Mouse (Mus musculus) forebrain, embryonic 16.5 days (tissue): Measurements from ENCODE around the gene Tet1. TPM values are rescaled to one million over a fixed set of nuclear protein-coding genes. Genes with fewer than 3 reads are reported as not detected.

Experiments
- ATAC-seq: fragments of 200-750 bp; cut with Nextera tagmentation; 2 replicates; pipeline ENCODE4 v1.8.0; 2017; ENCODE audit warnings: mild to moderate bottlenecking, moderate library complexity
- H3K27ac ChIP-seq: fragments of 300-500 bp; sonication (generic); 2 replicates; pipeline ENCODE4 v1.5.1; 2014; ENCODE audit warnings: low read length, control low read depth
- H3K27me3 ChIP-seq: fragments of 300-500 bp; sonication (generic); replicated peaks from 2 replicates; pipeline ENCODE4 v1.6.1; 2014; ENCODE audit warnings: low read length; ENCODE audit not compliant: control insufficient read depth, insufficient read depth
- H3K36me3 ChIP-seq: fragments of 300-500 bp; sonication (generic); 2 replicates; pipeline ENCODE4 v1.6.1; 2014; ENCODE audit not compliant: control insufficient read depth, insufficient read depth
- H3K4me1 ChIP-seq: fragments of 300-500 bp; sonication (generic); replicated peaks from 2 replicates; pipeline ENCODE4 v1.6.1; 2014; ENCODE audit warnings: low read length; ENCODE audit not compliant: control insufficient read depth, insufficient read depth
- H3K4me2 ChIP-seq: fragments of 300-500 bp; sonication (generic); 2 replicates; pipeline ENCODE4 v1.6.1; 2014; ENCODE audit warnings: mild to moderate bottlenecking, low read length, control low read depth
- H3K4me3 ChIP-seq: fragments of 300-500 bp; sonication (generic); replicated peaks from 2 replicates; pipeline ENCODE4 v1.5.1; 2014; ENCODE audit warnings: mild to moderate bottlenecking, low read length, control low read depth
- H3K9ac ChIP-seq: fragments of 300-500 bp; sonication (generic); replicated peaks from 2 replicates; pipeline ENCODE4 v1.6.1; 2014; ENCODE audit warnings: low read depth, low read length, control low read depth
- H3K9me3 ChIP-seq: fragments of 300-500 bp; sonication (generic); 2 replicates; pipeline ENCODE4 v1.6.1; 2016; ENCODE audit warnings: low read length; ENCODE audit not compliant: control insufficient read depth
- WGBS: fragments of 180-500 bp; shearing (Covaris S2); extraction: QIAGEN DNeasy Blood & Tissue Kit; methylation state at CpG from one replicate; pipeline ENCODE4 v1.1.7; 2014; 5-methylcytosine and 5-hydroxymethylcytosine counted together
- polyA plus RNA-seq: library from polyadenylated mRNA; unstranded; fragments of >200 nt; fragmentation: Nextera tagmentation; extraction: Ambion mirVana; gene quantifications from 2 replicates; pipeline ENCODE4 v1.2.1, GENCODE M21; 2015

Tet1 gene
- polyA plus RNA-seq, 1 experiment from 2014 or later = 41.5 TPM

DNA sequence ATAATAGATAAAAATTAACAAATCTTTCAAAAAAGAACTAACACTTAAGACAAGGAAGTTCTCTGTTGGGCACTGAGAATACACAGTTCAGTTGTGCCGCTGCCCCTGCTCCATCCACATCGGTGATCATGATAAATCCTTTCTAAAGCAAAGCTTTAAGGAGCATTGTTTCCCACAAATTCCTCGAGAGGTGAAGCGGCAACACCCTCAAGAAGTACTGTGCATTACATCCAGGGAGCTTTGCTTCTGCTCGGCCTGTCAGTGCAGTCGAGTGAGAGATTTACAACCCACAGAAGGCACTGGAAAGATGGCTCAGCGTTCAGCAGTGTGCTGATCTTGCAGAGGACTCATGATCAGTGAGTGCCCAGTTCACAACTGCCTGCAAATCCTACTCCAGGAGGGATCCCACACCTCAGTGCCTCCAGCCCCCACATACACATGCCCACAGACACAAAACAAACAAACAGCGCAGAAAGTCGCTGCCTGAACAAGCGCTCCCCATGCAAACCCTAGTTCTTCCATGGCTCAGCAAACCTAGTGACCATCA lies 66.8 kb downstream of the Tet1 start:
- Histone ChIP-seq H3K9ac (no peak overlapping the region), H3K36me3 (peaks cover 6% of the 10 kb centered on the region; the same call in 1 of the 2 replicates), H3K27me3 (no peaks in the 10 kb centered on the region), H3K4me1 (peaks cover under 1% of the 10 kb centered on the region), H3K4me2 (no peak overlapping the region), H3K9me3 (no peaks in the 10 kb centered on the region), H3K4me3 (no peak overlapping the region), H3K27ac (no peak overlapping the region)
- 70% methylated on average over 10 of the region's 10 CpGs for WGBS
- ATAC-seq = no peak

GRCm38 (mm10) chr10:62840687-62841086 lies 68.1 kb downstream of the Tet1 start:
- WGBS = 96% methylated on average over 7 of the region's 7 CpGs
- no peaks in the 10 kb centered on the region for H3K4me1 ChIP-seq
- peaks cover 6% of the 10 kb centered on the region; the same call in 1 of the 2 replicates for H3K36me3 ChIP-seq
- H3K4me3 ChIP-seq = no peak overlapping the region
- no peak overlapping the region for H3K27ac ChIP-seq
- ATAC-seq = no peak
- no peaks in the 10 kb centered on the region for H3K27me3 ChIP-seq
- H3K9ac ChIP-seq = no peak overlapping the region
- no peak overlapping the region for H3K4me2 ChIP-seq
- no peaks in the 10 kb centered on the region for H3K9me3 ChIP-seq

DNA sequence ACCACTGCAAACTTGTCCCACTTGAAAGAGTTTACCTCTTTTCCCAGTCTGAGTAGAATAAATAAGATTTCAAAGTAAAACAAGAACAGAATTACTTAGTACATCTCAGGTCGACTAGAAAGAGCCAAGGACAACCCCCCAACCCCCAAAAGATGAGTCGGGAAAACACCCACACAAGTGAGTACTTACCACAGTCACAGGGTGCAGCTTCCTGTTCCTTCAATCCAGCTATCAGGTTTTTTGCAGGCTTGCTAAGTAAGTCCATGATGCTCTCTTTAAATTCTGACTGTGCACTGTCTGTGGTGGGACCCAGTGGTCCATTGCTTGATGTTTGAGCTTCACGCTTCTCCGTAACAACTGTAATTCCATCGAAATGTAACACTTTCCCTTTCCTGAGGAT lies 70.8 kb downstream of the Tet1 start:
- Histone ChIP-seq H3K9me3 (no peaks in the 10 kb centered on the region), H3K4me2 (no peak overlapping the region), H3K27ac (no peak overlapping the region), H3K36me3 (peaks cover 6% of the 10 kb centered on the region; the same call in 1 of the 2 replicates), H3K4me1 (no peaks in the 10 kb centered on the region), H3K27me3 (no peaks in the 10 kb centered on the region), H3K9ac (no peak overlapping the region), H3K4me3 (no peak overlapping the region)
- ATAC-seq = no peak
- WGBS = 95% methylated on average over 5 of the region's 5 CpGs

GRCm38 (mm10) chr10:62832783-62833182 lies 76.0 kb downstream of the Tet1 start:
- Histone ChIP-seq H3K4me1 (no peaks in the 10 kb centered on the region), H3K4me2 (no peak overlapping the region), H3K9ac (no peak overlapping the region), H3K36me3 (no peaks in the 10 kb centered on the region; the same call in 1 of the 2 replicates), H3K27me3 (no peaks in the 10 kb centered on the region), H3K27ac (no peak overlapping the region), H3K9me3 (no peaks in the 10 kb centered on the region), H3K4me3 (no peak overlapping the region)
- WGBS = 88% methylated on average over 9 of the region's 9 CpGs
- ATAC-seq = no peak

- ATAC-seq = no peak
- no peaks in the 10 kb centered on the region for H3K27me3 ChIP-seq
- H3K4me2 ChIP-seq = no peak overlapping the region
- no peaks in the 10 kb centered on the region for H3K4me1 ChIP-seq
- no peaks in the 10 kb centered on the region; the same call in 1 of the 2 replicates for H3K36me3 ChIP-seq
- WGBS = 91% methylated on average over 2 of the region's 2 CpGs
- H3K9ac ChIP-seq = no peak overlapping the region
- no peak overlapping the region for H3K27ac ChIP-seq
- H3K4me3 ChIP-seq = no peak overlapping the region
- H3K9me3 ChIP-seq = no peaks in the 10 kb centered on the region
Observed at GRCm38 (mm10) chr10:62831546-62831945, 77.2 kb downstream of the Tet1 start.

- WGBS = 91% methylated on average over 8 of the region's 8 CpGs
- no peaks in the 10 kb centered on the region for H3K9me3 ChIP-seq
- no peak overlapping the region for H3K27ac ChIP-seq
- no peaks in the 10 kb centered on the region for H3K4me1 ChIP-seq
- no peak overlapping the region for H3K9ac ChIP-seq
- no peak overlapping the region for H3K4me3 ChIP-seq
- peaks cover under 1% of the 10 kb centered on the region for H3K36me3 ChIP-seq
- no peaks in the 10 kb centered on the region for H3K27me3 ChIP-seq
- no peak overlapping the region for H3K4me2 ChIP-seq
- ATAC-seq = no peak
Observed at GRCm38 (mm10) chr10:62824474-62824873, 84.3 kb downstream of the Tet1 start.

DNA sequence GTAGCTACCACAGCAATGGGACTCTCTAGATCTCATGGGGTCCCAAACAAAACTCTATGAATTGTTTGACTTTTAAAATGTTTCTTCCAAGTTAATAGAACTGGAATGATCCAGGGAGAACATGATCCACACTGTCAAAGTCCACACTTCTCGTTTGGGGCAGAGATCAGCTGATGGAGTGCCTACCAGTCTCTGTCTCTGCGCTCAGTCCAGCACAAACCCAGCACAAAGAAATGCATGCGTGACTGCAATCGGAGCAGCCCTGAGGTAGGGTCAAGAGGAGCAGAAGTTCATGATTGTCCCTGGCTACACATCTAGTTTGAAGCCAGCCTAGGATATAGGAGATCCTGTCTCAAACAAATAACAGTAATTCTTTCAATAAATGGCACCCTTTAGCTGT lies 85.4 kb downstream of the Tet1 start:
- ATAC-seq = no peak
- H3K4me1 ChIP-seq = no peaks in the 10 kb centered on the region
- H3K4me3 ChIP-seq = no peak overlapping the region
- WGBS = 89% methylated on average over 4 of the region's 4 CpGs
- peaks cover 11% of the 10 kb centered on the region for H3K36me3 ChIP-seq
- no peaks in the 10 kb centered on the region for H3K9me3 ChIP-seq
- no peak overlapping the region for H3K9ac ChIP-seq
- no peak overlapping the region for H3K4me2 ChIP-seq
- no peaks in the 10 kb centered on the region for H3K27me3 ChIP-seq
- no peak overlapping the region for H3K27ac ChIP-seq

GRCm38 (mm10) chr10:62810010-62810409 lies 98.8 kb downstream of the Tet1 start:
- peaks cover 24% of the 10 kb centered on the region for H3K36me3 ChIP-seq
- no peak overlapping the region for H3K4me2 ChIP-seq

DNA sequence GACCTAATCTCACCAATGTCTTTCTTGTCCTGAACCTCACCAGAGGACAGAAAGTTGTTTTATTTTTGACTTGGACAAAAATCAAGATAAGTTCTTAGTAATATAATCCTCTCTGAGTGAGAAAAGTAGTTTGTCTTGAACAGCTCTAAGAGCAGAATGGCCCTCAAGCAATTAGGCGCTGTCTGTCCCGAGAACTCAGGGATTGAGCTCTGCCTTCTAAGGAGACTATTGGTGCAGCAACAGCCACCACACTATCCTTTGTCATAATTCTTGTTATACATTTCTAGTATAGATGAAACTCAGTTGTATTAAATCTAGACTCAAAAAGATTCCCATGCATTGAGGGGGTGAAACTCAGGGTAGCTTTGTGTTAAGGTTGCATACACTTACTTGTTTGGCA lies 100.0 kb downstream of the Tet1 start:
- Histone ChIP-seq H3K27me3 (no peaks in the 10 kb centered on the region), H3K9ac (no peak overlapping the region), H3K27ac (no peak overlapping the region), H3K4me2 (no peak overlapping the region), H3K36me3 (peaks cover 15% of the 10 kb centered on the region), H3K4me1 (no peaks in the 10 kb centered on the region), H3K4me3 (no peak overlapping the region), H3K9me3 (no peaks in the 10 kb centered on the region)
- 93% methylated on average over 2 of the region's 2 CpGs for WGBS
- no peak for ATAC-seq

More at GRCm38 (mm10) chr10:62810010-62810409, 98.8 kb downstream of the Tet1 start:
- H3K27me3 ChIP-seq = no peaks in the 10 kb centered on the region
- no peak for ATAC-seq
- H3K27ac ChIP-seq = no peak overlapping the region
- no peaks in the 10 kb centered on the region for H3K9me3 ChIP-seq
- no peak overlapping the region for H3K4me3 ChIP-seq
- no peaks in the 10 kb centered on the region for H3K4me1 ChIP-seq
- no peak overlapping the region for H3K9ac ChIP-seq
- WGBS = 79% methylated on average over 4 of the region's 4 CpGs

- no peak overlapping the region for H3K9ac ChIP-seq
- 89% methylated on average over 7 of the region's 7 CpGs for WGBS
- ATAC-seq = no peak
- H3K4me3 ChIP-seq = no peak overlapping the region
- no peak overlapping the region for H3K4me2 ChIP-seq
- no peaks in the 10 kb centered on the region for H3K4me1 ChIP-seq
- no peak overlapping the region for H3K27ac ChIP-seq
- H3K36me3 ChIP-seq = peaks cover 11% of the 10 kb centered on the region
- H3K27me3 ChIP-seq = no peaks in the 10 kb centered on the region
- no peaks in the 10 kb centered on the region for H3K9me3 ChIP-seq
Observed at GRCm38 (mm10) chr10:62808316-62808715, 100.5 kb downstream of the Tet1 start.
